Mouse (Mus musculus): ENCODE measurements around the gene Gne. TPM values are rescaled to one million over a fixed set of nuclear protein-coding genes. Genes with fewer than 3 reads are reported as not detected.

Gne gene
- total and polyA plus RNA-seq, 2 experiments, result 87.9 to 318 TPM

DNA sequence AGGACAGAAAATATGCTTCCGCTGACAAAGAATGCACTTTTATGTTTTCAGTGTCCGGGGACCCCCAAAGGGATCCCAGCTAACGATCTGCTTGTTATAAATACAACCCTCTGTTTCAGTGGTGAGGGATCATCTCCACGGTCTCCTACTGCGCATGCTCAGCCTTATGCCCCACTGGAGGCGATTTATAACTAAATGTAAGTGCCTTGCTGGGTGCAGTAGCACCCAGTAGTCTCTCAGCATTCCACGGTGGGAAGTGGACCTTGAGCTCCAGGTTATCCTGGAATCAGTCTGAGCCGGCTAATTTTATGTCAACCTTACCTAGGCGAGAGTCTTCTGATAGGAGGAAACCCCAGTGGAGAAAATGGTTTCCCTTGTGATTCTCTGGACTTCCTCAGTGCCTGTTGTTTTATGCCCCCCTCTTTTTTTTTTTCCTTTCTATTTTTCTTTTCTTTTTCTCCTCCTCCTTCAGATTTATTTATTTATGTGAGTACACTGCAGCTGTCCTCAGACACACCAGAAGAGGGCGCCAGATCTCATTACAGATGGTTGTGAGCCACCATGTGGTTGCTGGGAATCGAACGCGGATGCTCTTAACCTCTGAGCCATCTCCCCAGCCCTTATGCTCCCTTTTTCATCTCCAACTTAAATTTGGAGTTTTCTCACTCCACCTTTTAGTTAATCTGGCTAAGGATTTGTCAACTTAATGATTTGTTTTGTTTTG is 787 bp upstream of the Gne start:
- no peaks in the 10 kb centered on the region for H3K79me2 ChIP-seq (ENCODE audit: control insufficient read depth, insufficient read depth, low read length)
- H3K27ac ChIP-seq (replicated peaks; ENCODE audit: insufficient read depth, low read depth, low read length), result no peak overlapping the region
- no peak overlapping the region for H3K9ac ChIP-seq (ENCODE audit: low read depth, low read length)
- WGBS, result 89% methylated on average over 13 of the region's 13 CpGs
- H3K4me3 ChIP-seq (ENCODE audit: insufficient read depth, low read depth, low read length), result no peak overlapping the region
- no peaks in the 10 kb centered on the region for H3K27me3 ChIP-seq (ENCODE audit: control insufficient read depth, insufficient read depth, low read length)
- no peaks in the 10 kb centered on the region for H3K36me3 ChIP-seq (ENCODE audit: control insufficient read depth, insufficient read depth, low read length)
- DNase-seq (ENCODE audit: extremely low read depth, low read depth, low spot score), result no peak
- peaks cover 3% of the 10 kb centered on the region; the same call in 1 of the 2 replicates for H3K4me1 ChIP-seq (ENCODE audit: control insufficient read depth, insufficient read depth, low read length)
- no peak for TF ChIP-seq CTCF (IDR thresholded peaks at IDR 0.05; ENCODE audit: low read depth, low read length)
- no peak for TF ChIP-seq POLR2A (IDR thresholded peaks at IDR 0.05; ENCODE audit: extremely low read depth, insufficient read depth, low read length)

DNA sequence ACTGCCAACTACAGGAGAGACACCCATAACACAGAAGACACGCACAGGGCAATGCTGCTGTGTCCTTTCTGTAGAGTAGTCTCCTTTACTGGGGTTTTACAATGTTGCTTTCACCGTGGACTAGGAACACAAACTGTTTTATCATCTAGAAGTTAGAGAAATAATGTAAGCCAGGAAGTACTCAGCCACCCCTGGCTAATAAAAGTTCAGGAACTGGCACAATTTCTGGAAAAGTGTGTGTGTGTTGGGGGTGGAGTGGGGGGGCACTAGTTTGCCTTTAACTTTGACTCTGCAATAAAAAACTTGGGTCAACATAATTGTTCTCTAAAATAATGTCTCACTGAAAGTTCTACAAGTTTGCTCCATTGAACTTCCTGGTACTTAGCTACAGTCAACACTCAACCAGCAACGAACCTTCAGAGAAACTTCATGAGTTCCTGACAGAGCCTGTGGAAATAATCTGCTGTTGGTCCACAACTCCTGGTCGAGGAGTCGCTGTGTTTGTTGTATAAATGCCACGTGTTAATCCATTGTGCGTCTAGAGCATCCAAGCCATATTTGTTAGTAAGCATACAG is 5.5 kb downstream of the Gne start:
- Histone ChIP-seq H3K79me2 (ENCODE audit: control insufficient read depth, insufficient read depth, low read length) (no peaks in the 10 kb centered on the region), H3K27me3 (ENCODE audit: control insufficient read depth, insufficient read depth, low read length) (no peaks in the 10 kb centered on the region), H3K4me1 (ENCODE audit: control insufficient read depth, insufficient read depth, low read length) (peaks cover 2% of the 10 kb centered on the region; the same call in 1 of the 2 replicates), H3K9ac (ENCODE audit: low read depth, low read length) (no peak overlapping the region), H3K4me3 (ENCODE audit: insufficient read depth, low read depth, low read length) (no peak overlapping the region), H3K36me3 (ENCODE audit: control insufficient read depth, insufficient read depth, low read length) (no peaks in the 10 kb centered on the region), H3K27ac (replicated peaks; ENCODE audit: insufficient read depth, low read depth, low read length) (no peak overlapping the region)
- TF ChIP-seq CTCF (IDR thresholded peaks at IDR 0.05; ENCODE audit: low read depth, low read length) (no peak), POLR2A (IDR thresholded peaks at IDR 0.05; ENCODE audit: extremely low read depth, insufficient read depth, low read length) (no peak)
- no peak for DNase-seq (ENCODE audit: extremely low read depth, low read depth, low spot score)
- WGBS, result 82% methylated on average over 7 of the region's 7 CpGs

DNA sequence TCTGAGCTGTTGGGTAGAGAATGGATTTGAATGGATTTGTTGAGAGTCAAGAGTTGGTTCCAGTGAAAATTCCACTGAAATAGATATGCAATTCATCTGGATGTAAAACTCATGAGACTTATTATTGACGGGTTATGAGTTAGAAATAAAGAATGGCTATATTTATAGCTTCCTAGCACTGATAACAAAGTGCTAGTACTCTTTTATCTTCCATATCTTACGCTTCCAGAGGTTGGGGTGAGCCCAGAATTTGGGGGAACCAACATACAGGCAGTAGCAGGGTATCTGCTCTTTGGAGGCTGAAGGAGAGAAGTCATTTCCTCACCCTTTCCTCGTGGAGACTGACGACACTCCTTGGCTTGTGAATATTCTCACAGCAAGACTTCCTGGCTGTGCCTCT is 9.6 kb downstream of the Gne start:
- Histone ChIP-seq H3K27ac (replicated peaks; ENCODE audit: insufficient read depth, low read depth, low read length) (no peak overlapping the region), H3K4me3 (ENCODE audit: insufficient read depth, low read depth, low read length) (no peak overlapping the region), H3K27me3 (ENCODE audit: control insufficient read depth, insufficient read depth, low read length) (no peaks in the 10 kb centered on the region), H3K36me3 (ENCODE audit: control insufficient read depth, insufficient read depth, low read length) (no peaks in the 10 kb centered on the region), H3K4me1 (ENCODE audit: control insufficient read depth, insufficient read depth, low read length) (peaks cover 5% of the 10 kb centered on the region; the same call in 1 of the 2 replicates), H3K9ac (ENCODE audit: low read depth, low read length) (no peak overlapping the region), H3K79me2 (ENCODE audit: control insufficient read depth, insufficient read depth, low read length) (no peaks in the 10 kb centered on the region)
- WGBS, result 83% methylated on average over 4 of the region's 4 CpGs
- TF ChIP-seq POLR2A (IDR thresholded peaks at IDR 0.05; ENCODE audit: extremely low read depth, insufficient read depth, low read length) (no peak), CTCF (IDR thresholded peaks at IDR 0.05; ENCODE audit: low read depth, low read length) (no peak)
- no peak for DNase-seq (ENCODE audit: extremely low read depth, low read depth, low spot score)

DNA sequence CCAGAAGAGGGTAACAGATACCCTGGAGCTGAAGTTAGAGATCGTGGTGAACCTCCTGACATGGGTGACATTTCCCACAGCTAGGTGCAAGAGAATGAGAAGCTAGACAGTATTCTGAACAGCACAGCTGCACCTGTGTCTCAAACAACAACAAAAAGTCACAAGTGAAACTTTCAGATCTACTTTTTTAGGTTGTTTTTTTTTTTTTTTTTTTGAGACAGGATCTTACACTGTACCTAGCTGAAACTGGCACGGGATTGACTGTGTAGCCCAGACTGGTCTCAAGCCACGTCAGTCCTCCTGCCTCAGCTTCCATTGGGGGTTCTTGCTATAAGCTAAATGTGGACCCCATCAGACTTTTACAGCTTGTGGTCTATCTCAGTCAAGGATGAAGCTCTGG is 10.2 kb downstream of the Gne start:
- no peaks in the 10 kb centered on the region for H3K79me2 ChIP-seq (ENCODE audit: control insufficient read depth, insufficient read depth, low read length)
- H3K27me3 ChIP-seq (ENCODE audit: control insufficient read depth, insufficient read depth, low read length), result no peaks in the 10 kb centered on the region
- H3K4me1 ChIP-seq (ENCODE audit: control insufficient read depth, insufficient read depth, low read length), result peaks cover 5% of the 10 kb centered on the region; the same call in 1 of the 2 replicates
- H3K36me3 ChIP-seq (ENCODE audit: control insufficient read depth, insufficient read depth, low read length), result no peaks in the 10 kb centered on the region
- DNase-seq (ENCODE audit: extremely low read depth, low read depth, low spot score), result peak; percentile 38
- H3K9ac ChIP-seq (ENCODE audit: low read depth, low read length), result no peak overlapping the region
- H3K27ac ChIP-seq (replicated peaks; ENCODE audit: insufficient read depth, low read depth, low read length), result no peak overlapping the region
- TF ChIP-seq CTCF (IDR thresholded peaks at IDR 0.05; ENCODE audit: low read depth, low read length) (no peak), POLR2A (IDR thresholded peaks at IDR 0.05; ENCODE audit: extremely low read depth, insufficient read depth, low read length) (no peak)
- no peak overlapping the region for H3K4me3 ChIP-seq (ENCODE audit: insufficient read depth, low read depth, low read length)
- WGBS, result 52% methylated on average over 3 of the region's 3 CpGs

DNA sequence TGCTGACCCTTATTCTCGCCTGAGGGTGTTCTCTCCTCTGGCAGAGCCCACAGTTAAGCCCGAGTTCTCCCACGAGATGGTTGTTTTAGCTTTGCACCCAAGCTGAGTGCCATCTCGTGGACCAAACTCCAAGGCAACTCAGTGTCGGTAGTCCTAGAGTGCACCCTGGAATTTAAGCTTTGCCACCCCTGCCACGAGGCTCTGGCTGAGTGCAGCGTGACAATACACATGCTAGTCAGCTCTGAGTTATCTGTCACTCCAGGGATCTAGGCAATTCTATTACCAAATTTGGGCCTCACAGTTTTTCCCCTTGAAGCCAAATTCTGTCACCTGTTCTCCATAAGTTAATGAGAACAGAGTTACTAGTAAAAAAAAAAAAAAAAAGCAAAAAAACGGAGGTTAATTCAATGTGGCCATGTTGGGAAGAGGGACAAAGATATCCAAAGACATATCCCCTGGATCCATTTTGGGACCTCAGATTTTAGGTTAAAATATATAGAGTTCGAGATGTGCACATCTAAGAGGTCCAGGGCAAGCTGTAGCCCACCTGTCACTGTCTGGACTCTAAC is 11.0 kb downstream of the Gne start:
- peak overlapping the region; percentile 87 for H3K27ac ChIP-seq (replicated peaks; ENCODE audit: insufficient read depth, low read depth, low read length)
- H3K36me3 ChIP-seq (ENCODE audit: control insufficient read depth, insufficient read depth, low read length), result no peaks in the 10 kb centered on the region
- peak overlapping the region; percentile 67 for H3K9ac ChIP-seq (ENCODE audit: low read depth, low read length)
- H3K4me1 ChIP-seq (ENCODE audit: control insufficient read depth, insufficient read depth, low read length), result peaks cover 8% of the 10 kb centered on the region
- peaks cover 2% of the 10 kb centered on the region; the same call in 1 of the 2 replicates for H3K79me2 ChIP-seq (ENCODE audit: control insufficient read depth, insufficient read depth, low read length)
- 0 out of 2 replicates have a peak, but pooled peaks have one; percentile 2 for TF ChIP-seq POLR2A (IDR thresholded peaks at IDR 0.05; ENCODE audit: extremely low read depth, insufficient read depth, low read length)
- 0 out of 2 replicates have a peak, but pooled peaks have one; percentile 11 for TF ChIP-seq CTCF (IDR thresholded peaks at IDR 0.05; ENCODE audit: low read depth, low read length)
- H3K27me3 ChIP-seq (ENCODE audit: control insufficient read depth, insufficient read depth, low read length), result no peaks in the 10 kb centered on the region
- DNase-seq (ENCODE audit: extremely low read depth, low read depth, low spot score), result no peak
- peak overlapping the region; percentile 71 for H3K4me3 ChIP-seq (ENCODE audit: insufficient read depth, low read depth, low read length)
- 11% methylated on average over 9 of the region's 9 CpGs for WGBS

Measured in liver, adult 2 months (tissue).